Mouse (Mus musculus): Measurements from ENCODE around the gene Hmga1b.

Hmga1b gene

DNA sequence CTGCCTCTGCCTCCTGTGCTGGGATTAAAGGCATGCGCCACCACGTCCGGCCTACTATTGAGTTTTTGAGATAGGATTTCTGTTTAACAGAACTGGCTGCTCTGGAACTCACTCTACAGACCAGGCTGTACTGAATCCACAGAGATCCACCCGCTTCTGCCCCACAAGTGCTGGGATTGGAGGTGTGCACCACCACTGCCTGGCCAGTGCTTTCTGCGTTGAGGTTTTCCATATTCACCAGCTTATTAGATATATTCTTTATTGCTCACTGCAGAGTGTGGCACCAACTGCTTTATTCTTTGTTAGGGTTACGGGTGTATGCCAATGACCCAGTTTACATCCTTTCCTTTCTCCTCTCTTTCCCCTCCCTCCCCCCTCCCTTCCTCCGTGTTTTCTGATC, 41.7 kb downstream of the Hmga1b start:
- in situ Hi-C loops (cut with MboI; ENCODE audit: low pct_unique_long_range_greater_than_20kb in 1 of 2, low sequenced_read_pairs in 2 of 2, unreplicated experiment in 1 of 2) = no loop called here

DNA sequence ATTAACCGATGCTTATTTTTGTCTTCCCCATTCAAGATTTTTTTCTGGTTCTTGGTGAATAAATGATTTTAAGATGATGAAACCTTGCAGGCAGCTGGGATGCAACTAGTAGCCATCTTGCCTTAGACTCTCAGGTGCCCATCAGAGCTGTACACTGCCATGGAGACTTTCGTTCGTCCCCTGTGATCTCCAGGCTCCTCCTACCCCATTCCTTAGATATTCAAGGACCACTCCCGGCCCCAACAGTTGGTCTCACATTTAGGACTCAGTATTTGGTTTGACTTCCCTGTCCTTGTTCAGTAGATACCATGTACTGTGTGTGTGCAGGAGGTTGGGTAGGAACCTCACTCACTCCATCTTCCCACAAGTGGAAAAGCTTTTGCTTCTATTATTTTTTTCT, 42.2 kb downstream of the Hmga1b start:
- in situ Hi-C loops (cut with MboI; ENCODE audit: low pct_unique_long_range_greater_than_20kb in 1 of 2, low sequenced_read_pairs in 2 of 2, unreplicated experiment in 1 of 2) = no loop called here

DNA sequence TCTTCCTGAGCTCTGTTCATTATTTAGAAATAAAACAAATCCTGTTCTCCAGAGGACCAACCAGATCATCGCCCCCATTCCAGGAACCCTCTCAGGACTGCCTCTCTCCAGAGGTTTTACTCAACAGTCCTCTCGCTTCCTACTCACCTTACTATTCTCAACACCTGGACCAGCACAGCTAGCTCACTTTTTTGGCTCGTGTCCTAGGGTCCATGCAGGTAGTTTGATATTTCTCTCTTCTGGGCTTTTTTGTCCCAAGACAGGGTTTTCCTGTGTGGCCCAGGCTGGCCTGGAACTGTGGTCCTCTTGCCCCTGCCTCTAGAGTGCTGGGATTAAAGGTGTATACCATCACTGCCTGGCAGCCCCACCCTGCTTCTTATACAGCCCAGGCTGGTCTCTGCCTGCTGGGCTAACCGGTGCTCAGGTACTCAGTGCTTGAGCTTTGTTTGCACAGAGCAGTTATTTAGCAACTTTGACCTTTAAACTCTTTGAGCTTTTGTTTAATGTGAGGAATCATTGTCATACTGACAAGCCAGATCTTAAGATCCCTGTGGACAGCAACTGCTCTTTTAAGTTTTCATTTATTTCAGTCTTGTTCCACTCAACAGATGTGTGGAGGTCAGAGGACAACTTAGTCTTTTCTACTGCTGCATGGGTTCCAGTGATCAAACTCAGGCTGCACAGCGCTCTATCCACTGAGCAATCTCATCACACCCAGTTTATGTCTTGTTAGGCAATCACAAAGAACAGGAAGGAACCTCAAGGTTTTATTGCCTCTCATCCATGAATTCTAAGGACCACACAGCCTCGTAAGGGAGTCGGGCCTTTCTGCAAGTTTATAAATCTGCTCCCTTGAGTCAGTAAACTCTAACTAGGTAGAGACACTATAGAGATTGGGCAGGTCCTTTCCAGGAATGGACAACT, 43.0 kb downstream of the Hmga1b start:
- in situ Hi-C loops (cut with MboI; ENCODE audit: low pct_unique_long_range_greater_than_20kb in 1 of 2, low sequenced_read_pairs in 2 of 2, unreplicated experiment in 1 of 2) = no loop called here

DNA sequence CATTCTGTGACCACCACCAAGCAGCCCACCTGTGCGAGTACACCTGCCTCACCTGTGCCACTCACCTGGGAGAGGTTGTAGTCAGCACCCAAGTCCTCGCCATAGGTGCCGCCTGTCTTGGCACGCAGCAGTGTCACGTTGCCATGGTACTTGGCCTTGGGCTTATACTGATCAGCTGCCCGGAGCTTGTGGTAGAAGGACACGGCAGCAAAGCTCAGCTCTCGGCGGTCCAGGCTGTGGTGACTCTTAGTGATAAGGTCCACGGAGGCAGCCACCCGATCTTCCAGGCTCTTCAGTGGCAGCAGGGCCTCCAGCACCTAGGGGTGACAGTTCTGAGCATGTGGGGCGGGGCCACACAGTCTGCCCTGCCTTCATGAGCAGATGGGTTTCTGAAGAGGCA, 45.4 kb downstream of the Hmga1b start:
- in situ Hi-C loops (cut with MboI; ENCODE audit: low pct_unique_long_range_greater_than_20kb in 1 of 2, low sequenced_read_pairs in 2 of 2, unreplicated experiment in 1 of 2) = no loop called here

DNA sequence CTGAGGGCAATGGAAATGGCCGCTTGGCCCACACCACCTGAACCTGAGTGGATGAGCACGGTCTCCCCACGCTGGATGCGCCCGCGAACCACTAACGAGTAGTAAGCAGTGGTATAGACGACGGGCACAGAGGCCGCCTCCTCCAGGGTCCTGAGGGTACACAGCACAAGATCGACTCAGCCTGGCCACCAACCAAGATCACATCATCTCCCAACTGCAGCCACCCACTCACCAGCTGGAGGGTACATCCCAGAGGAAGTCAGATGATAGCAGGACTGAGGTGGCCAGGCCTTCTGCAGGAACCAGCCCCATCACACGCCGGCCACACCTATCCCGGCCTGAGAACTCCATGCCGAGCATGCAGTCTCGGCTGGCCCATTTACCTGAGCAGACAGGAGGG, 49.5 kb downstream of the Hmga1b start:
- in situ Hi-C loops (cut with MboI; ENCODE audit: low pct_unique_long_range_greater_than_20kb in 1 of 2, low sequenced_read_pairs in 2 of 2, unreplicated experiment in 1 of 2) = no loop called here
